Mouse (Mus musculus) kidney, adult 2 months (tissue): ENCODE measurements around the gene Ak7. TPM values are rescaled to one million over a fixed set of nuclear protein-coding genes. Genes with fewer than 3 reads are reported as not detected.
A peak's percentile ranks its signal among the peaks of the same experiment; 100 is the strongest.

Source experiments
- DNase-seq: peaks from one replicate; pipeline ENCODE4 v3.0.0; 2021
- H3K27ac ChIP-seq: fragments of 200-500 bp; 2 replicates; pipeline ENCODE4 v1.5.1; 2012; ENCODE audit warnings: low read depth, low read length, control low read depth, inconsistent platforms; ENCODE audit not compliant: insufficient read depth
- H3K27me3 ChIP-seq: fragments of 200-500 bp; replicated peaks from 2 replicates; pipeline ENCODE4 v1.6.1; 2012; ENCODE audit warnings: mild to moderate bottlenecking, moderate library complexity, low read length, inconsistent platforms; ENCODE audit not compliant: control insufficient read depth, insufficient read depth
- H3K36me3 ChIP-seq: fragments of 200-500 bp; 2 replicates; pipeline ENCODE4 v1.6.1; 2012; ENCODE audit warnings: mild to moderate bottlenecking, moderate library complexity, low read length, inconsistent platforms; ENCODE audit not compliant: control insufficient read depth, insufficient read depth
- H3K4me1 ChIP-seq: fragments of 200-500 bp; 2 replicates; pipeline ENCODE4 v1.6.1; 2011; ENCODE audit warnings: low read length; ENCODE audit not compliant: control insufficient read depth, insufficient read depth
- H3K4me3 ChIP-seq: fragments of 200-500 bp; 2 replicates; pipeline ENCODE4 v1.5.1; 2011; ENCODE audit warnings: mild to moderate bottlenecking, low read depth, low read length, control low read depth; ENCODE audit not compliant: insufficient read depth
- CTCF ChIP-seq: fragments of 200-500 bp; conservative IDR thresholded peaks from 2 replicates; pipeline ENCODE4 v1.5.1; 2011; ENCODE audit warnings: low read depth, mild to moderate bottlenecking, control low read depth, low read length, moderate library complexity, mixed read lengths; ENCODE audit not compliant: insufficient read depth, insufficient read length
- POLR2A ChIP-seq: fragments of 200-500 bp; IDR thresholded peaks from one replicate; pipeline ENCODE4 v1.6.1; 2011; ENCODE audit warnings: low read depth, low read length, control low read depth
- WGBS: fragments of 180-500 bp; shearing (Covaris S2); methylation state at CpG from one replicate; pipeline ENCODE4 v1.1.7; 2018; 5-methylcytosine and 5-hydroxymethylcytosine counted together
- polyA plus RNA-seq: library from polyadenylated mRNA; depleted of rRNA; stranded (reverse); fragments of >200 nt; gene quantifications from 2 replicates; pipeline ENCODE4 v1.2.3, GENCODE M21; 2012

Ak7 gene
- polyA plus RNA-seq, 1 experiment: 0.94 TPM

DNA sequence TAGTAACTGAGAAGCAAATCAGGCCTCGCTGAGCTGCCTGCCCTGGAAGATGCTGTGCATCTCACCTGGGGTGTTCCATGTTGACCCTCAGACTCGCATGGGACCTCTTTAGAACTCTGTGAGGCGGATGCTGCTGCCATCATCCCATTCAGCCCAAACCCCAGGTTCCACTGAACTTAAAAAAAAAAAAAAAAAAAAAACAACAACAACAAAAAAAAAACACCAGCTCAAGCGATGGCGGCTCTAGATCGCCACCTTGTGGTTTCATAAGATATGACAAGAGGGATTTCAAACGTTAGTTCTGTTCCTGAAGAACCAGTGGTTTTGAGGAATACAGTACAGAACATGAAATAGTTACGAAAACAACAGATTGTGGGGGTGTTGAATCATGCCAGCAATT lies 22.2 kb downstream of the Ak7 start:
- 31% methylated on average over 8 of the region's 8 CpGs for WGBS
- no peaks in the 10 kb centered on the region for H3K27me3 ChIP-seq
- H3K36me3 ChIP-seq: no peaks in the 10 kb centered on the region
- H3K4me1 ChIP-seq: 0 out of 2 replicates have a peak, but pooled peaks cover 2% of the 10 kb centered on the region
- DNase-seq: peak; percentile 53
- TF ChIP-seq POLR2A (no peak), CTCF (0 out of 2 replicates have a peak, but pooled peaks have one; percentile 5)
- H3K27ac ChIP-seq: no peak overlapping the region
- no peak overlapping the region for H3K4me3 ChIP-seq

GRCm38 (mm10) chr12:105730851-105731460 lies 25.2 kb downstream of the Ak7 start:
- no peak for DNase-seq
- Histone ChIP-seq H3K4me1 (no peaks in the 10 kb centered on the region; the same call in 1 of the 2 replicates), H3K36me3 (no peaks in the 10 kb centered on the region), H3K27me3 (no peaks in the 10 kb centered on the region), H3K27ac (no peak overlapping the region), H3K4me3 (no peak overlapping the region)
- 70% methylated on average over 6 of the region's 6 CpGs for WGBS
- TF ChIP-seq POLR2A: no peak
- TF ChIP-seq CTCF: no peak

GRCm38 (mm10) chr12:105733370-105734159 lies 27.8 kb downstream of the Ak7 start:
- H3K4me3 ChIP-seq: no peak overlapping the region
- H3K36me3 ChIP-seq: no peaks in the 10 kb centered on the region
- no peaks in the 10 kb centered on the region; the same call in 1 of the 2 replicates for H3K4me1 ChIP-seq
- H3K27me3 ChIP-seq: no peaks in the 10 kb centered on the region
- no peak for DNase-seq
- no peak overlapping the region for H3K27ac ChIP-seq
- TF ChIP-seq CTCF (no peak), POLR2A (no peak)
- WGBS: 73% methylated on average over 9 of the region's 9 CpGs

GRCm38 (mm10) chr12:105735226-105735888 lies 29.6 kb downstream of the Ak7 start:
- 54% methylated on average over 7 of the region's 7 CpGs for WGBS
- H3K4me1 ChIP-seq: no peaks in the 10 kb centered on the region; the same call in 1 of the 2 replicates
- H3K27me3 ChIP-seq: no peaks in the 10 kb centered on the region
- no peak overlapping the region for H3K27ac ChIP-seq
- no peak for DNase-seq
- TF ChIP-seq CTCF (no peak), POLR2A (no peak)
- no peaks in the 10 kb centered on the region for H3K36me3 ChIP-seq
- H3K4me3 ChIP-seq: no peak overlapping the region

DNA sequence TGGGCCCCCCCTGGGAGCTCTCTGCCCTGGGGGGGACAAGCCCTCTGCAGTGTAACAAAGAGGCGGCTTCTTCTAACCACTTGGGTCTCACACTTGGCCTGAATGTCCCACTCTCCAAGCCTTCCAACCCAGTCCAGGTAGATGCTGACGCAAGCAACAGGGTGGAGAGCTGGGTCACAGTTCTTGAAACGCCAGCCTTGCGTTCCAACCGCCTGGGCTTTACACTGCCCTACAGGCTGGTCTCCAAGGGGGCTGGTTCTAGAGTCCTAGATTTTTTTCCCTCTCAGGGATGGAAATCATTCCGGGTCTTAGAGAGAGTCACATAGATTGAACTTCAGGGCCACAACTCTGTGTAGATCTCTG lies 30.1 kb downstream of the Ak7 start:
- WGBS: 44% methylated on average over 6 of the region's 6 CpGs
- Histone ChIP-seq H3K4me1 (no peaks in the 10 kb centered on the region; the same call in 1 of the 2 replicates), H3K27me3 (no peaks in the 10 kb centered on the region), H3K36me3 (no peaks in the 10 kb centered on the region), H3K4me3 (no peak overlapping the region), H3K27ac (no peak overlapping the region)
- DNase-seq: no peak
- TF ChIP-seq CTCF (no peak), POLR2A (no peak)

DNA sequence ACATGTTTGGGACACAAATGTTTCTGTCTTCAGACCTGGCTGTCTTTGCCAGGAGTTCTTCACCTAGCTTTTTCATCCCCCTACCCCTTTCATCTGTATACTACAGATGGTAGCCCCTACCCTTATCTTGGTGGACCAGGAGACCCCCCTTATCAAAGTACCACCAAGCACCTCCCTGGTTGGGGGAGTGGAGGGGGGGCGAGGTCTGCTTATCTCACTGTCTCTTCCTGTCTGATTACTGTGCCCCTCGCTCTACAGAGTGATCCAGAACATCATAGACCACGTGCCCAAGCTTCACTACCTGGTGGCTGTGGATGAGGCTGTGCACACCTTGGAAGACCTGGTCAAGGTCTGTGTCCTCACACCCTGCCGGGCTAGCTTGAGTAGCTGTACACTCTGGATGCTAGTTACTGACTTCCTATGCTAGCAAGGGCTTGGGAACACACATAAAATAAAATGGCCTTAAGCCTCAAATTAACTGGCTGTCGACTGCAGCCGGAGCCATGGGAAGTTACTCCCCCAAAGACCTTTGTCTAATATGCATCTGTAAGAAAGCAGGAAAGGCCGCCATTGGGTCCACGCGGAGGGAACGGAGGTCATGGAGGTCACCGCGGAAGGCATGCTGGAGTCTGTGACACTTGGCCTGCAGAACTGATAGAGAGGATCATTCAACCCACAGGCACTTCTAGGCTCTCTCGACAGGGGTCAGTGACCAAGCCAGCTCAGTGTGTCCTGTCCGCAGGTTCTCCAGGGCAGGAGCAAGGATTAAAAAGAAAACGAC lies 32.7 kb downstream of the Ak7 start:
- 67% methylated on average over 15 of the region's 15 CpGs for WGBS
- TF ChIP-seq POLR2A: no peak
- DNase-seq: no peak
- Histone ChIP-seq H3K4me3 (no peak overlapping the region), H3K27ac (no peak overlapping the region), H3K4me1 (no peaks in the 10 kb centered on the region; the same call in 1 of the 2 replicates), H3K27me3 (no peaks in the 10 kb centered on the region), H3K36me3 (no peaks in the 10 kb centered on the region)
